Mouse (Mus musculus): ENCODE measurements around the gene Cdkn1b. TPM values are rescaled to one million over a fixed set of nuclear protein-coding genes. Genes with fewer than 3 reads are reported as not detected.

Gene Cdkn1b
- polyA plus RNA-seq, 1 experiment from 2014 or later, result 14.1 TPM

- H3K9ac ChIP-seq (replicated peaks), result no peak overlapping the region
Observed at GRCm38 (mm10) chr6:134887711-134888449, 32.3 kb upstream of the Cdkn1b start.

GRCm38 (mm10) chr6:134888563-134889017, 31.6 kb upstream of the Cdkn1b start:
- ATAC-seq (no peak), DNase-seq (no peak)

More at GRCm38 (mm10) chr6:134887711-134888449, 32.3 kb upstream of the Cdkn1b start:
- 22% methylated on average over 10 of the region's 10 CpGs for WGBS (ENCODE audit: insufficient replicate concordance)
- Histone ChIP-seq H3K9me3 (ENCODE audit: low read length) (no peaks in the 10 kb centered on the region), H3K4me1 (ENCODE audit: insufficient read depth) (no peaks in the 10 kb centered on the region), H3K4me2 (ENCODE audit: low read depth, low read length) (no peak overlapping the region), H3K27ac (ENCODE audit: low read depth) (no peak overlapping the region), H3K36me3 (replicated peaks; ENCODE audit: insufficient read depth, low read length) (no peaks in the 10 kb centered on the region), H3K4me3 (ENCODE audit: low read depth, low read length) (no peak overlapping the region), H3K27me3 (ENCODE audit: insufficient read depth, low read length) (no peaks in the 10 kb centered on the region)
- ATAC-seq, result no peak
- no peak for DNase-seq
- TF ChIP-seq EP300 (IDR thresholded peaks at IDR 0.05; ENCODE audit: low read depth) (no peak), CTCF (IDR thresholded peaks at IDR 0.05; ENCODE audit: low read depth) (no peak)

DNA sequence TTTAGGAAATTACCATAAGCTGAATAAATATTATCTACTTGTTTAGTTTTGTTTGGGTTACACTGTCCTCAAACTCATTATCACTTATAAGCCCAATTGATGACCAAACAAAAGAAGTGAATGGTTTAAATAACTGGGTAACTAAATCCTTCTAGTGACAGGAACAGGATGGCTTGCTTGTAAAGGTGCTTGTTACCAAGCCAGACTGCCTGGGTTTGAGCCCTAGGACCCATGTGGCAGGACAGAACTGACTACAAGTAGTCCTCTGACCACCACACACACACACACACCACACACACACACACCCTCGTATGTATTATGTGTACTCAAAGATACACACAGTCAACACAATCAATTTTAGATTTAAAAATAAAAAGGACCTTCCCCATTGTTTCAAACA, 30.4 kb upstream of the Cdkn1b start:
- Histone ChIP-seq H3K9ac (replicated peaks) (no peak overlapping the region), H3K4me2 (ENCODE audit: low read depth, low read length) (no peak overlapping the region), H3K4me3 (ENCODE audit: low read depth, low read length) (no peak overlapping the region), H3K4me1 (ENCODE audit: insufficient read depth) (no peaks in the 10 kb centered on the region), H3K36me3 (replicated peaks; ENCODE audit: insufficient read depth, low read length) (no peaks in the 10 kb centered on the region), H3K27me3 (ENCODE audit: insufficient read depth, low read length) (no peaks in the 10 kb centered on the region), H3K27ac (ENCODE audit: low read depth) (no peak overlapping the region), H3K9me3 (ENCODE audit: low read length) (no peaks in the 10 kb centered on the region)
- WGBS (ENCODE audit: insufficient replicate concordance), result 67% methylated on average over 1 of the region's 1 CpGs
- DNase-seq (no peak), ATAC-seq (no peak)
- TF ChIP-seq EP300 (IDR thresholded peaks at IDR 0.05; ENCODE audit: low read depth) (no peak), CTCF (IDR thresholded peaks at IDR 0.05; ENCODE audit: low read depth) (no peak)

More at GRCm38 (mm10) chr6:134888563-134889017, 31.6 kb upstream of the Cdkn1b start:
- 25% methylated on average over 4 of the region's 4 CpGs for WGBS (ENCODE audit: insufficient replicate concordance)
- Histone ChIP-seq H3K27ac (ENCODE audit: low read depth) (no peak overlapping the region), H3K9ac (replicated peaks) (no peak overlapping the region), H3K4me3 (ENCODE audit: low read depth, low read length) (no peak overlapping the region), H3K4me2 (ENCODE audit: low read depth, low read length) (no peak overlapping the region), H3K4me1 (ENCODE audit: insufficient read depth) (no peaks in the 10 kb centered on the region), H3K9me3 (ENCODE audit: low read length) (no peaks in the 10 kb centered on the region), H3K27me3 (ENCODE audit: insufficient read depth, low read length) (no peaks in the 10 kb centered on the region), H3K36me3 (replicated peaks; ENCODE audit: insufficient read depth, low read length) (no peaks in the 10 kb centered on the region)
- TF ChIP-seq EP300 (IDR thresholded peaks at IDR 0.05; ENCODE audit: low read depth), result no peak
- TF ChIP-seq CTCF (IDR thresholded peaks at IDR 0.05; ENCODE audit: low read depth), result no peak

GRCm38 (mm10) chr6:134890436-134890835, 29.8 kb upstream of the Cdkn1b start:
- 82% methylated on average over 7 of the region's 7 CpGs for WGBS (ENCODE audit: insufficient replicate concordance)
- Histone ChIP-seq H3K27ac (ENCODE audit: low read depth) (no peak overlapping the region), H3K9me3 (ENCODE audit: low read length) (no peaks in the 10 kb centered on the region), H3K4me2 (ENCODE audit: low read depth, low read length) (no peak overlapping the region), H3K36me3 (replicated peaks; ENCODE audit: insufficient read depth, low read length) (no peaks in the 10 kb centered on the region), H3K27me3 (ENCODE audit: insufficient read depth, low read length) (no peaks in the 10 kb centered on the region), H3K4me1 (ENCODE audit: insufficient read depth) (no peaks in the 10 kb centered on the region), H3K4me3 (ENCODE audit: low read depth, low read length) (no peak overlapping the region), H3K9ac (replicated peaks) (no peak overlapping the region)
- TF ChIP-seq CTCF (IDR thresholded peaks at IDR 0.05; ENCODE audit: low read depth) (no peak), EP300 (IDR thresholded peaks at IDR 0.05; ENCODE audit: low read depth) (no peak)
- DNase-seq (no peak), ATAC-seq (no peak)

- H3K4me2 ChIP-seq (ENCODE audit: low read depth, low read length), result peak overlapping the region; percentile 92
- no peak for TF ChIP-seq EP300 (IDR thresholded peaks at IDR 0.05; ENCODE audit: low read depth)
- TF ChIP-seq CTCF (IDR thresholded peaks at IDR 0.05; ENCODE audit: low read depth), result no peak
- H3K9ac ChIP-seq (replicated peaks), result peak overlapping the region; percentile 78
- no peaks in the 10 kb centered on the region for H3K27me3 ChIP-seq (ENCODE audit: insufficient read depth, low read length)
- 37% methylated on average over 15 of the region's 15 CpGs for WGBS (ENCODE audit: insufficient replicate concordance)
- H3K9me3 ChIP-seq (ENCODE audit: low read length), result no peaks in the 10 kb centered on the region
- ATAC-seq (no peak), DNase-seq (no peak)
- H3K4me3 ChIP-seq (ENCODE audit: low read depth, low read length), result peak overlapping the region; percentile 62
- no peaks in the 10 kb centered on the region for H3K36me3 ChIP-seq (replicated peaks; ENCODE audit: insufficient read depth, low read length)
- peaks cover 19% of the 10 kb centered on the region for H3K4me1 ChIP-seq (ENCODE audit: insufficient read depth)
- peak overlapping the region; percentile 100 for H3K27ac ChIP-seq (ENCODE audit: low read depth)
Observed at GRCm38 (mm10) chr6:134896570-134897436, 23.4 kb upstream of the Cdkn1b start.

Data from liver, postnatal 0 days (tissue).